Mouse (Mus musculus) MEL (cell line): ENCODE data around the gene Galnt14.

Experiments
- CTCF ChIP-seq, 3 experiments: IDR thresholded peaks in 2 of 3; conservative IDR thresholded peaks in 1 of 3; 2 replicates each; pipeline ENCODE4 v1.5.1; 2011 to 2012; ENCODE audit warnings: low read length in 3 of 3, low read depth in 2 of 3, mild to moderate bottlenecking in 2 of 3, improper control_type of control experiment in 1 of 3, inconsistent platforms in 1 of 3, mixed read lengths in 1 of 3, moderate library complexity in 1 of 3; ENCODE audit not compliant: control insufficient read depth in 1 of 3, insufficient read depth in 1 of 3, poor library complexity in 1 of 3, severe bottlenecking in 1 of 3
- MEF2A ChIP-seq: IDR thresholded peaks from 2 replicates; pipeline ENCODE4 v1.6.1; 2014; ENCODE audit warnings: low read depth, mild to moderate bottlenecking, inconsistent platforms, low read length, improper control_type of control experiment; ENCODE audit not compliant: poor library complexity, insufficient replicate concordance, severe bottlenecking; ENCODE audit errors: extremely low read depth
- POLR2A ChIP-seq, 2 experiments: IDR thresholded peaks; 2 replicates each; pipeline ENCODE4 v1.6.1; 2011 to 2012; ENCODE audit warnings: low read length in 2 of 2, mild to moderate bottlenecking in 2 of 2, control low read depth in 1 of 2, improper control_type of control experiment in 1 of 2, low read depth in 1 of 2, moderate library complexity in 1 of 2; ENCODE audit not compliant: control insufficient read depth in 1 of 2, insufficient read depth in 1 of 2, poor library complexity in 1 of 2
- SIN3A ChIP-seq: IDR thresholded peaks from 2 replicates; pipeline ENCODE4 v1.6.1; 2012; ENCODE audit warnings: low read length, improper control_type of control experiment, inconsistent platforms

DNA sequence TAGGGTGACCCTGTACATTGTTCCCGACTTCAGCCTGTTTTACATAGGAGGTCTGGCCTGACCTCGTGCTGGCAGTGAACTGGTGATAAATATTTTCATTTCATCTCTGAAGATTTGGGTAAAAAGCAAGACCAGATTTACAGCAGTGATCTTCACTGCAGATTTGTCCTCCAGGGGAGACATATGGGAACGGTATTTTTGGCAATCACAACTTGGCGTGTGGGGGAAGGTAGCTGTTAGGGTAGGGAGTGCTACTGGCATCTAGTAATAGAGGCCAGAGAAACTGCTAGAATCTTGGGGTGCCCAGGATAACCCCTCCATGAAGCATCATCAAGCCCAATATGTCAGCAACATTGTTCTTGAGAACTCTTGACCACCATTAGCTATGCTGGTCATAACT, 138.3 kb downstream of the Galnt14 start:
- no peak for TF ChIP-seq POLR2A (IDR thresholded peaks at IDR 0.05; ENCODE audit: control insufficient read depth in 1 of 2, insufficient read depth in 1 of 2, low read depth in 1 of 2, low read length in 2 of 2, poor library complexity in 1 of 2)
- TF ChIP-seq MEF2A: no peak
- TF ChIP-seq CTCF (IDR thresholded peaks at IDR 0.05 in 2 of 3, conservative IDR thresholded peaks at IDR 0.05 in 1 of 3; ENCODE audit: control insufficient read depth in 1 of 3, insufficient read depth in 1 of 3, low read depth in 2 of 3, low read length in 3 of 3, poor library complexity in 1 of 3, severe bottlenecking in 1 of 3): no peak
- TF ChIP-seq SIN3A: no peak
